Comparison of ENCODE assay signal across 10 mouse cellular contexts in the genomic region with DNA sequence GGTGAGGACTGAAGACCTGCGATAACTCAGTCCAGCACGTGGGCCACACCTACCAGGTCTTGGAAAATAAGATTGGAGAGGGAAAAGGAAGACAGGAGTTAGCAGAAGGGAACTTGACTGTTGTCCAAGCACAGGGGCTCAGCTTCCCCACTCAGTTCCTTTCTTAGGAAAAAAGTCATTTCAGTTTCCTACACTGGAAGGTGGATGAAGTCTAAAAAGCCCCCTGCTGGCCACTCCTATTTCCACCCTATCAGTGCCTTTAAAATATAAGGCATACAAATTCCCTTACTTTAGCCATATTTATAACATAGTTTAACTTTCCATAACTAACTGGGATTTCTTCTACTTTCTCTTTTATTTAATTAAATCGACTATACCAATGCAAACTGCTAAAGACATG.
DNase-seq lines count a peak whose midpoint lies in the region; ATAC-seq lines count a peak whose summit lies in the region.
"Had no signal": no experiment of that assay in that cellular context is flagged by ENCODE, and none has a peak within 500 bp of the region (broad histone marks: within the 10 kb centered on the region; RNA-seq: fewer than 3 reads in every experiment).

No protein-coding gene starts in this region.

- no peaks in the 10 kb centered on the region for H3K9me3 ChIP-seq in hindbrain, embryonic 10.5 days
- H3K9me3 ChIP-seq in hindbrain, embryonic 12.5 days (replicated peaks) = no peaks in the 10 kb centered on the region; the same call in 1 of the 2 replicates
- no peaks in the 10 kb centered on the region for H3K9me3 ChIP-seq in midbrain, embryonic 10.5 days (replicated peaks)
- H3K9me3 ChIP-seq: hindbrain, embryonic 15.5 days; midbrain, embryonic 12.5 days had no signal

- DNase-seq in hindbrain, embryonic 10.5 days (ENCODE audit: low spot score) = peak; percentile 29
- peak; percentile 33 to 41 for DNase-seq in right cerebral cortex, adult 2 months (ENCODE audit: low spot score in 2 of 2)
- no peak for DNase-seq in right cerebral cortex, postnatal 36 days (ENCODE audit: low spot score in 2 of 2)
- DNase-seq in midbrain, embryonic 10.5 days (ENCODE audit: low spot score) = no peak
- no peak for DNase-seq in spleen, postnatal 36 days (ENCODE audit: low spot score in 2 of 2)

- no peaks in the 10 kb centered on the region for H3K36me3 ChIP-seq in hindbrain, embryonic 10.5 days
- no peaks in the 10 kb centered on the region for H3K36me3 ChIP-seq in hindbrain, embryonic 12.5 days
- no peaks in the 10 kb centered on the region for H3K36me3 ChIP-seq in midbrain, embryonic 10.5 days
- H3K36me3 ChIP-seq: hindbrain, embryonic 15.5 days; midbrain, embryonic 12.5 days had no signal

- no peak overlapping the region for H3K4me3 ChIP-seq in hindbrain, embryonic 10.5 days
- no peak overlapping the region for H3K4me3 ChIP-seq in hindbrain, embryonic 12.5 days
- H3K4me3 ChIP-seq in midbrain, embryonic 10.5 days = no peak overlapping the region
- H3K4me3 ChIP-seq: hindbrain, embryonic 15.5 days; midbrain, embryonic 12.5 days had no signal

- no peak overlapping the region for H3K4me2 ChIP-seq in hindbrain, embryonic 12.5 days (replicated peaks)
- H3K4me2 ChIP-seq: hindbrain, embryonic 15.5 days; midbrain, embryonic 12.5 days had no signal

- ATAC-seq in hindbrain, embryonic 12.5 days (ENCODE audit: low FRiP score) = no peak
- peak; percentile 78 for ATAC-seq in common myeloid progenitor, adult 5-6 weeks (replicated peaks; ENCODE audit: low read depth, poor library complexity, severe bottlenecking)
- ATAC-seq in megakaryocyte progenitor cell, adult 5-6 weeks (replicated peaks; ENCODE audit: poor library complexity) = peak; percentile 64

- no peak overlapping the region for H3K9ac ChIP-seq in hindbrain, embryonic 12.5 days
- H3K9ac ChIP-seq: hindbrain, embryonic 15.5 days; midbrain, embryonic 12.5 days had no signal

- no peaks in the 10 kb centered on the region for H3K27me3 ChIP-seq in hindbrain, embryonic 10.5 days (ENCODE audit: insufficient read depth, poor library complexity, severe bottlenecking)
- H3K27me3 ChIP-seq in hindbrain, embryonic 12.5 days = no peaks in the 10 kb centered on the region
- no peaks in the 10 kb centered on the region for H3K27me3 ChIP-seq in midbrain, embryonic 10.5 days (ENCODE audit: low read depth, poor library complexity, severe bottlenecking)
- H3K27me3 ChIP-seq: hindbrain, embryonic 15.5 days; midbrain, embryonic 12.5 days had no signal

- 78% methylated on average over 3 of the region's 3 CpGs for WGBS in hindbrain, embryonic 10.5 days
- 80% methylated on average over 3 of the region's 3 CpGs for WGBS in hindbrain, embryonic 12.5 days
- WGBS in midbrain, embryonic 10.5 days = 79% methylated on average over 3 of the region's 3 CpGs

- H3K27ac ChIP-seq in hindbrain, embryonic 10.5 days = no peak overlapping the region
- no peak overlapping the region for H3K27ac ChIP-seq in hindbrain, embryonic 12.5 days
- no peak overlapping the region for H3K27ac ChIP-seq in midbrain, embryonic 10.5 days (replicated peaks)
- H3K27ac ChIP-seq: hindbrain, embryonic 15.5 days; midbrain, embryonic 12.5 days had no signal

- no peaks in the 10 kb centered on the region for H3K4me1 ChIP-seq in hindbrain, embryonic 10.5 days (replicated peaks)
- H3K4me1 ChIP-seq in hindbrain, embryonic 12.5 days = no peaks in the 10 kb centered on the region
- H3K4me1 ChIP-seq in midbrain, embryonic 10.5 days = no peaks in the 10 kb centered on the region
- H3K4me1 ChIP-seq: hindbrain, embryonic 15.5 days; midbrain, embryonic 12.5 days had no signal

Comparison
In these comparisons a context has a peak if more than half of its experiments do, and no peak if none do; other contexts are left out.
1. DNase-seq: peak in hindbrain, embryonic 10.5 days (single experiment) and right cerebral cortex, adult 2 months (2 of 2); none in right cerebral cortex, postnatal 36 days (0 of 2), midbrain, embryonic 10.5 days (single experiment) and spleen, postnatal 36 days (0 of 2).